Mouse (Mus musculus): Measurements from ENCODE around the gene Pkhd1.
A peak's percentile ranks its signal among the peaks of the same experiment; 100 is the strongest.

Gene Pkhd1

DNA sequence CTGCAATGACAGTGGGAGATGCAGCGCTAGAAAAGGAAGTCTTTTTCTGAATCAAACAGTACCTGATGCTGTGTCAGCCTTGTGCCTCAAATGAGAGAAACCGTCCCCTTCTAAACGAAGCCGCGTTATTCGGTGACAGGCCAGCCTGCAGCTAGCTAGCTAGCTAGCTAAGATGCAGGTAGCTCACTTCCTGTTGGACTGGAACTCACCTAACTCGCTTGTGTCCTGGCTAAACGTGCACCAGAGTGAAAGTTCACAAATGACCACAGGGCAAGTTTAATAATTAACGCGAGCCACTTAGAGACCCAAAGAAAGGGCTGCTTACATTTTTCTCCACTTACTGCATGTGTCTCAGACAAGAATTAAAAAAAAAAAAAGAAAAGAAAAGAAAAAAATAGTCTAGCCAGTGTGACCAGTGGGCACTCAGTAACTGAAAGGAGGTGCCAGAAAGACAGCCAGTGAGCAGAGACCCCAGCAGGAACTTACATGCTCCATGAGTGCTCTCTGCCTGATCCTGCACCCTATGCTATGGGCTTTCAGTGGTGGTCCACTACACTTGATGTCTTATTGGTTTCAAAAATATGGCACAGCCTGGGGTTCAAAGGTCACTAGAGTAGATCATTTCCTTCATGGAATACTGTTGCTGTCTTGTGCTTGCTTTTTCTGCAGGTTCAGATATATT is at the start of gene Pkhd1:
Gene Pkhd1, minus strand, starts transcription at position 216 of the 682 bp plus-strand sequence.
- DNase-seq (ENCODE audit: low spot score), result no peak

DNA sequence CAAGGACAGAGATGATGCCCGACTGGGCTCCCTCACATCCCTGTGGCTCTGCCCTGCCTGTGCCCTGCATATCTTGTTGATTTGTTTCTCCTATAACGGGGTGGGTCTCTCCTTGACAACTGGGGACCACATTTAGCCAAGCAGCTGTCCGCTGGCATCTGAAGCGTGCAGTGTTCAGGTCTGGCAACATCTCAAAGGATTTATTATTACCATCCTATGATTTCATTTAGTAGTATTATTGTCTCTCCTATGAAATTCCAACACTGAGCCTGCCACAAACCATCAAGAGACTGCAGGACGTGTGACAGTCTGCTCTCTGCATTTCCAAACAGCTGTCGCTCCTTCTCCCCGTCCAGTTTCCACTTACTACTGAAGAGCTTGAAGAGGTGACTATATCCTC is 49.7 kb upstream of the Pkhd1 start:
- DNase-seq (ENCODE audit: low spot score), result no peak

DNA sequence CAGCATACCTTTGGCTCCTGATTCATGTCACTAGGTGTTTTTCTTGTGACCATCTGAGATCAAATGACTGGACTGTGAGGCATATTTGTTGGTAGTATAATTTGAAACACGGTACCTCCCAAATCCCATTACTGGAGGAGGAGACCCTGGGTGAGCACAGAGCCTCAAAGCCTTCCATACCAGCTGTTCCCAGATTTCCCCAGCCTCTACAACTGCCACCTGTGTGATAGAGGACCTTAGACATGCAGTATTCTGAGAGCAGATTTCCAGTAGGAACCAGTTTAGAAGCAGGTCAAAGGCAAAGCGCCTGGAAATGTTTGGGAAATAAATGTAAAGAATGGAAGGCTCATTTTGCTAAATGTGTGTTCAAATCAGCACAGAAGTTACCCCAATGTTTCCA is 48.4 kb upstream of the Pkhd1 start:
- no peak for DNase-seq (ENCODE audit: low spot score)

DNA sequence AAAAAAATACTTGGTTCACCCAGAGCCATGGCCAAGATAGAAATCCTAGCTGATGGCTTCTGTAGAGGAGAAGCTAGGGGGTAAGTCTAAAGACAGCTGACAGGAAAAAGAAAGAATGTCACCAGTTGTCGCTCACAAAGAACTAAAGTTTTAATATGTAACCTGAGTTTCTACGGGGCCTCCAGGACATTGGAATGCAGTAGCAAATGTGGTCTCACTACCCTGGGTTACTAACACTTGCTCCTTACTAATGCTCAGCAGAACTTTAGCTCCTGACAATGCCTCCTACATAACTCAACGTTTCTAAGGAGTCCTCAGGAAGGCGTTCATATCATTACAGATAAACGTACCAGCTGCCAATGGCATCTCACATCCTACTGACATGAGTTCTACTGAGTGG is 37.2 kb upstream of the Pkhd1 start:
- no peak for DNase-seq (ENCODE audit: low spot score)

DNA sequence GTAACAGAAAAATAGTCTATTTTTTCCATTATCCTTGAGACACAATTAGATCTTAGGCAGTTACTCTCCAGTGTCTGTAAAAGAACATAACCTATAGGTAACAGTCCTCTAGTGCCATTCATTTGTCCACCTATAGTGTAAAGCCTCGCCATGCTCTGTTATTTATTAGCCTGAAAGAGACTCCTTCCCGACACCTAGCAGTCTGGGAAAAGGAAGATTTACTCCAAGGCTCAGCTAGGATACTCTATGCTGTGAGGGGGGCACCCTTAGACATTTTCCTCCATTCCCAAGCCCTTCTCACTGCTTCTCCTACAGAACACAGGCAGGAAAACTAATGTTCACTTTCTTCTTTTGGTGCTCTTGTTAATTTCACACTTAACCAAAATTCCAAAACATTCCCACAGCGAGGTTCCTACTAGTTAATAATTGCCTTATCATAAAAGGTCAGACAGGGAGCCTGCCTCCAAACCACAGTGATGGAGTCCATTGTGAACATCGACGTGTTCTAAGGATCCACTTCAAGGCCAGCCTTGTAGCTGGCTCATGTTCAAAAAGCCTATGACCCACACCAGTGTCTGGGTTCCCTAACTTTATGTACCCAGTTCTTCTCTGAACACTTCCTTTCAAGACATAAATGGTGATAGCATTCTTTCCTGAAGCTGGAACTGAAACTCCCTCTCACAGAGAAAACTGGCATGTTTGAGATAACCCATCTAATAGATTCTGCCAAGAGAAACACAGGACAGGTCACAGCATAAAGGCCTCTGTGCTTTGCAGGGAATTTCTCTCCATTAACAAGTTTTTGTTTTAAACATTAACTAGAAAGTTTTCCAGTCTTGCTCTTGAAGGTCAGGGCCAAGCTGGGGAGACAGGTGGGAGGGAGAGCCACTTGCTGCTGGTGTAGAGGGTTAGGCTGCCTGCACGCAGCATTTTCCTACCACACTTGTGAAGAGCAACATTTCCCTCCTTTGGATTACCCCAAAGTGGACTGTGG is 35.9 kb upstream of the Pkhd1 start:
- DNase-seq (ENCODE audit: low spot score), result no peak

DNA sequence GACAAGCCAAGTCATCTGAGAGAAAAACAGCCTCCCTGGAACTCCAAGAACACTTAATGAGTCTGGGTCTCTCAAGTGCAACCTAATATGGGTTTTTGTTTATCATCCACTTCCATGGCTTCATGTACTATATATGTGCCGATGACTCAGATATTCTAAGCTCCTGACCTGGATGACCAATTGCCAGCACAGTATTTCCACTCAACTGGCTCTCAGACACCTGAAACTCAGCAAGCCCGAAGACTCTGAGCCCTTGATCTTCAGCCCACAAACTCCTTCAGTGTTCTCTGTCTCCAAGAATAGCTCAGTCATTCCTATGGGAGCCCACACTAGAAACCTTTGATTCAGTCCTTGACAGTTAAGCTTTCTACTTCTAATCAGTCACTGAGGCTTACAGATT is 17.0 kb upstream of the Pkhd1 start:
- no peak for DNase-seq (ENCODE audit: low spot score)

DNA sequence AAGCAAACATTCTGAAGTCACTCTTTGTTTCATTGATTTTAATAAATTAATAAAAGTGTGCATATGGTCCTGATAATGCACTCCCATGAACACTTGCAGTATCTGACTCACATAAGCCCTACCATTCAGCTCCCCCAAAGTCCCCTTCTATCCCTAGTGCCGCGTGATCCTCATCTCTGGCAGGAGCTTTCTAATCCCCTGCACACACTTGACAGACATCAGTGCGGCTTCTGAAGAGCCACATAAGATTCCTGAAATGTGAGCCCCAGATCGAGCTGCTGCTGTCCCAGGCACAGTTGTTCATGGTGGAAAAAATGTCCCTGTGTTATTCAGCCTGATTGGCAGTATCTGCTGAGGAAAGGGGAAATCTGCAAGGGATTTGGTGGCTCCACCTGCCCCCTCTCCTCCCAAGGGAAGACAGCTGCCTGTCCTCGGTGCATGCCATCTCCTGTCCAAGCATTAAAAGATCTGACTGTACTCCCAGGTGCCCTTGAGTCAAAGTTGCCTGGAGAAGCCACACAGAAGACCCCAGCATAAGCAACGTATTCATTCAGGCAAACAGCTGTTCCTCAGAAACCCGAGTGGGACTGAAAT is 15.5 kb upstream of the Pkhd1 start:
- DNase-seq (ENCODE audit: low spot score), result no peak

DNA sequence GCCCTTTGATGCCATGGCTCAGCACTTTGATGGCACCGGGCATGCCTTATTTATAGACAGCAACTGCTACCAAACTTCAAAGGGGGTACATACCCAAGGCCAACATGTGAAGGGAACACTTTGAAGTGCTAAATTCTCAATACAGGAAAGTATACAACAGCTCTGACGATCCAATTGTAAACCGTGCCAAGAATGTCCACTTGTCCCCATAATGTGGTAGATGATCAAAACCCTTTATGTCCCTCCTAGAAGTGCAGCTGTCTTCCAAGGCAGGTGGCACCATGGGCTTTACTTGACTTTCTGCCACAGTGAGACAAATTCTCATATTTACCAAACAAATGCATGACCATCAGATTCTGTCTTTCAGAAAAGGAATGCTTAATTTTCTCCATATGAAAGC is 6.7 kb upstream of the Pkhd1 start:
- DNase-seq (ENCODE audit: low spot score), result no peak

- DNase-seq (ENCODE audit: low spot score), result no peak
Observed at GRCm38 (mm10) chr1:20623375-20623774, 5.5 kb upstream of the Pkhd1 start.

DNA sequence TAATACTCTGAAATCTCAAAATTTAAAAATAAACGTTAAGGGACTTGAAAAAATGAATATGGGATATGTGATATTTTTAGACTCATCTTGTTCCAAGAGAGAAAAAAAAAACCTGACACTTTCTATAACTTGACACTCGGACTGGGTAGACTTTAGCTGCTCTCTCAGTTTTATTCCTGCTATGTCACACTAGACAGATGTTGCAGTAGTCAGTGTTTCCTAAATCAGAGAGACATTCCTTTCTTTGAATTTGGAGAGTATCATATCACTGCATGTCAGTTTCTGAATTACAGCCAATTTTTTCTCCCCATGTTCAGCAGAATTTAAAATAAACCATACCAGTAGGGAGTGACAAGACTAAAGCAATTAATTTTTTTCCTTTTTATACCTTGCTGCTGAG is 2.7 kb upstream of the Pkhd1 start:
- DNase-seq (ENCODE audit: low spot score), result no peak

GRCm38 (mm10) chr1:20619363-20619762 is 1.5 kb upstream of the Pkhd1 start:
- DNase-seq (ENCODE audit: low spot score), result no peak

GRCm38 (mm10) chr1:20612643-20613042 is 5.2 kb downstream of the Pkhd1 start:
- DNase-seq (ENCODE audit: low spot score), result no peak

- no peak for DNase-seq (ENCODE audit: low spot score)
Observed at GRCm38 (mm10) chr1:20605489-20605888, 12.4 kb downstream of the Pkhd1 start.

DNA sequence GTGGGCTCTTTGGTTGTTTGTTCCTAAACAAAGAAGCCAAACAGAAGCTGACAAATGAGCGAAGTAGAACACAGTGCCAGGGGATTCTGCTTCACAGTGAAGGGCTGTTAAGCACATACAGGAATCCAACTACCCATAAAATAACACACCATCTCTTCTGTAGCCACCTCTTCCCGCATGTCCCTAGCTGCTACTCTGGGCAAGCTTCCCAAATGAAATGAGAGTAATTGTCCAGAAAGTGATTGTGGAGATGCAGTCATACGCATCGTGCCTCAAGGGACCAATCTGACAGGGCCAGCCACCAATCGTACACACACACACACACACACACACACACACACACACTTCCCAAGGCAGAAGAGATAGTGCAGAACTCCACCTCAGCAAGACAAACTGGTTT is 27.4 kb downstream of the Pkhd1 start:
- no peak for DNase-seq (ENCODE audit: low spot score)

- no peak for DNase-seq (ENCODE audit: low spot score)
Observed at GRCm38 (mm10) chr1:20571469-20571868, 46.4 kb downstream of the Pkhd1 start.

DNA sequence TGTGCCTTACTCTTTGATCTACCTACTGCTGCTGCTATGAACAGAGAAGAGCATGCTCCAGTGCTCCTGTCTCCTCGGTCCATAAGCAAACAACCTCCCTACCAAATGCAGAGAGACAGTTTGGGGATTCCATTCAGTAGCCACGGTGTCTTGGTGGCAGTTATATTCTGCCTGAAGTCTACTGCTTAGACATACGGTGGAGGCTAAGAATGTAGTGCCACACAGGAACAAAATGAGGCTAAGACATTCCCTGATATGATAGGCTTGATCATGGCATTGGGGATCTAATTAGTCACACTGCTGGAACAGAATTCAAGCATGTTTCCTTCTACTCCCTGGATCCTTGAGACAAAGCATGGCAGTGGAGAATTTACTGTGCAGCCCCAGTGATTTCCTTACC is 48.4 kb downstream of the Pkhd1 start:
- DNase-seq (ENCODE audit: low spot score), result no peak

GRCm38 (mm10) chr1:20558443-20558842 is 59.4 kb downstream of the Pkhd1 start:
- no peak for DNase-seq (ENCODE audit: low spot score)

GRCm38 (mm10) chr1:20554398-20554797 is 63.5 kb downstream of the Pkhd1 start:
- no peak for DNase-seq (ENCODE audit: low spot score)

- DNase-seq (ENCODE audit: low spot score), result no peak
Observed at GRCm38 (mm10) chr1:20551334-20551733, 66.5 kb downstream of the Pkhd1 start.

DNA sequence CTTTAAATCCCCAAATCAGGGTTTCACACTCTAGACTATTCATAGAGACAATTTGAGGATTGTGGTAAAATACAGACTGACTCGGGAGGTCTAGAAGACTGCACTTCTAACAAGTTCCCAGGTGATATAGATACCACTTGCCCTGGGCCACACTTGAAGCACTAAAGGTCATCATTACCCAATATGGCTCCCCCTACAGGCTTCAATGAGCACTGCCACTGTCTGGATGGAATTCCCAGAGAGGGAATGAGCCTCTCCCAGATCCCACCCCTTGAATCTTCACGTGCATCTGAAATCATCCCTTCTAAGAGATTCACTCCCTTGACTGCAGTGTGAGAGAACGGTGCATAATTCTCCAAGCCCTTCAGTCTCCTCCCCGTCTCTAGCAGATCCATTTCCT is 73.3 kb downstream of the Pkhd1 start:
- no peak for DNase-seq (ENCODE audit: low spot score)

DNA sequence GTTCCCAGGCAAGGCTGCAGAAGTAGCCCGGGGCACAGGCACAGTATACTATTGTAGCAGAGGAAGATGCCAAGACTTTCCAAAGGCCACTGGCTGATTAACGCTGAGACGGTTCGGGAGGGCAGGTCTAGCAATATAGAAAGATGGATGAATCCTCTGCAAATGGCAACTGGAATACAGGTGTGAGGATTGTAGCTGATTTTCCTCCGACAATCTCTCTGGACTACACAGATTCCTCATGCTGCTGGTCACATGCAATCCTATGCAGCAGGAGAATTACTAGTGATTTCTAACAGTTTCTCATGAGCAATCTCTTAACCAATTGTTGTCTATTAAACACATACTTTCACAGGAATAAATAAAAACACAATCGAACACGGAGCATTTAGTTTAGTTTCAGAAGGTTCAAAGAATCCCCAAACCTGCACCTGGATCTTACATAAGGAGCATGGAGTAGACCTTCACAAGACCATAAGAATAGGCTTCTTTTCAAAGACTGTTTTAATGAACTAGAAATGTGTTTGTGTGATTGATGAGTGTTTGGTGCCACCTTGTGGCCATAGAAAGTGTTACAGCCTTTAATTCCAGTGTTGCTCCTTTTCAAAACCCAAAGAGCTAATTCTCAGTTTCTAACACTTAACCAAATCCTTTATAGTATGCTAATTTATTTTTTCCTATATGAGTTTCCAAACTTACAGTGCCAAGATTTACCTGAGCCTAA is 104.3 kb downstream of the Pkhd1 start:
- peak; percentile 27 for DNase-seq (ENCODE audit: low spot score)

DNA sequence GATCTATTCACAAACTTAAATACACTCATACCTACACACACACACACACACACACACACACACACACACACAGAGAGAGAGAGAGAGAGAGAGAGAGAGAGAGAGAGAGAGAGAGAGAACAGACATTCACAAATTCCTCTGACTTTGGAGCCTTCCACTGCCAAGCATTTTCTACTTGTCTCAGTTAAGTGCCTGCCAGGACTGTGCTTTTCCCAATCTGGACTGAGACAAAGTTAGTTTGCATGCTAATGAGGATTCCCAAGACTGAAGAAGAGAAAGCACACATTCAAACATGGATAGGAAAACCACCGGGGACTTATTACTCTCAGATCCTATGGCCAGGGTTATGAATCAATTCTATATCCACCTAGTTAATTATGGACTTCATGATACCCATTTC is 118.9 kb downstream of the Pkhd1 start:
- no peak for DNase-seq (ENCODE audit: low spot score)
